Mouse (Mus musculus): ENCODE data around the gene Zp3. TPM values are rescaled to one million over a fixed set of nuclear protein-coding genes. Genes with fewer than 3 reads are reported as not detected.

Gene Zp3
- total RNA-seq, 1 experiment from 2014 or later, result not detected

DNA sequence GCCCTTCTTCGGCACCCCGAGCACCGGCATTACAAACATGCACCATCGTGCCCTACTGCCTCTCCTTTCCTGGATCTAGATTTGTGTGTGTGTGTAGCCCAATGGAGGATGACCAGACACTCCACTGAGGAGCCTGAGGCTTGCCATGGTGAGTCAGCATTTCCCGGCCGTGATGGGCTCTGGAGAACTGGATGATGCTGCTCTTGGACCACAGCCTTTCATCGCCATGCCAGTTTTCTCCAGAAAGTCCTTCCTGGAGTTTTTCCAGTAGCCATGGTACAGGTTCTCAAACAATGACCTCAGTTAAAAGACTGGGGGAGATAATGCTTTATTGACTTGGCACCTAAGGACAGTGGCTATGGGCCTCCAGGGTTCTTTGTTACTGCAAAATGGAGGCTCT, 20.0 kb upstream of the Zp3 start:
- no peak for ATAC-seq (replicated peaks; ENCODE audit: insufficient number of reproducible peaks, low FRiP score, low TSS enrichment, poor library complexity, severe bottlenecking)

DNA sequence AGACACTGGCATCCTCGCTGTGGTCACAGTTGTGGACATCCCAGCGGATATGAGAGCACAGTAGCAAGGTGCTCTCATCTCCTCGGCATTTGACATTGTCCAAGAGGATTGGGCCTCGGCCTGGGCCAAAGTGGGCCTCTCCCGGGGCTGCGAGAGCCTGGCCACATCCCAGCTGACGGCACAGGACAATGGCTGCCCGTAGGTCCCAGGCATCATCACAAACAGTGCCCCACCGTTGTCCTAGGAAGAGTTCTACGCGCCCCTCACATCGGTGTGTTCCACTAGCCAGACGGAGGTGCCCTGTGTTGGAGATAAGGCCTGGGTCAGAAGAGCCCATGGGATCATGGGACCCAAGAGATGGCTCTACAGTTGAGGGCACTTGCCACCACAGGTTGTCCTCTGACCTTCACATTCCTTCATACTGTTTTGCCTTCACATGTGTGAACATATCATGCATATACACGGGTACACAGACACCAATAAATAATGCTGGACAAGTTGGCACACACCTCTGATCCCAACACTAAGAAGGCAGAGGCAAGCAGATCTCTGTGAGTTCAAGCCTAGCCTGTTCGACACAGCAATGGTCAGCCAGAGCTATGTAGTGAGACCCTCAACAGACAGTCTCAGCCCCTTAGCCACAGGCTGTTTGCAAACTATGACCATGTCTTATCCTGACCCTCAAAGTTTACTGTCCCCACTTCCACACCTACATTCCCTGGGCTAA, 18.8 kb upstream of the Zp3 start:
- no peak for ATAC-seq (replicated peaks; ENCODE audit: insufficient number of reproducible peaks, low FRiP score, low TSS enrichment, poor library complexity, severe bottlenecking)

DNA sequence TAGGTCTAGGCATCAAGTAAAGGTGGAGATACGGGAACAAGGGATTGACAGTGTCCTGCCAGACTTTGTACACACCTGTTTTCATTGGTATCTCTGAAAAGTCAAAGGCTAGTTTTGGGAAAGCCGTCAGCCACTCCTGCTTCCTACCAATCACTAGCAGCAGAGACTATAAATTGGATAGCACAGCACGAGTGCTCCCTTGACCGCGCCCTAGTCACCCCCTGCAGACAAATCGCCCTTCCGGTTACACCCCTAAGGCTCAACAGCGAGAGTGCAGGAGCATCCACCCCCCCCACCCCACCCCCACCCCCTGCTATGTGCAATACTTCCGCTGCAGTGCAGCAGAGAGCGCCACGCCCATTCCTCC, 17.8 kb upstream of the Zp3 start:
- ATAC-seq (replicated peaks; ENCODE audit: insufficient number of reproducible peaks, low FRiP score, low TSS enrichment, poor library complexity, severe bottlenecking), result no peak

DNA sequence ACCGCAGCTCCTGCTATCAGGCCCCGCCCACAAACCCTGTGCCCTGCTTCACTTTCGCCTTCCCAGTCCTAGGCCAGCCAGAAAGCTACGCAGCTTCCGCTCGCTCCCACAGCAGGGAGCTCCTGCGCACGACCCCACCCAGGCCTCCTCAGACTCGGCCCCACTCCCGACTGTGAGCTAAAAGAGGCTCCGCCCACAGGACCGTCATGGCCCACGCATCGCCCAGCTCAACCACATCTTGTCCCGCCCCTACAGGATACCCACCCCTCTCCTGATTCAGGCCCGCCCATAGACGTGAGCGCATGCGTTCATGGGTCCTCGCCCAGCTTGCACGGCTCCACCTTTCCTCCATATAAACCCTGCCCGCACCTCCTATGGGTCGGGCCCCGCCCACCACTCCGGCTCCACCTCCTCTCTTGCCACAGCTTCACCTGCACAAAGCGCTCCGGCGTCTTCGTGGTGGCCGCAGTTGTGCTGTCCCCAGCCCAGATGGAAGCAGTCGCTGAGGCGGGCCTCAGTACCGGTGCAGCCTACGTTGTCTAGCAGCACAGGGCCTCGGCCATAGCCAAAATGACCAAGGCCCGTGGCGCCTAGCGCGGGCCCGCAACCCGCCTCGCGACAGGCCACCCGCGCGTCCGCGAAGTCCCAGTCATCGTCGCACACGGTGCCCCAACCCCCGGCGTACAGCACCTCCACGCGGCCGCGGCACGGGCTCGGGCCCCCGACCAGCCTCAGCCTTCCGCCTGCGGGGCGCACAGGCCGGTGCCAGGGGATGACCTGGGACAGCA, 17.2 kb upstream of the Zp3 start:
- peak; percentile 81 for ATAC-seq (replicated peaks; ENCODE audit: insufficient number of reproducible peaks, low FRiP score, low TSS enrichment, poor library complexity, severe bottlenecking)

DNA sequence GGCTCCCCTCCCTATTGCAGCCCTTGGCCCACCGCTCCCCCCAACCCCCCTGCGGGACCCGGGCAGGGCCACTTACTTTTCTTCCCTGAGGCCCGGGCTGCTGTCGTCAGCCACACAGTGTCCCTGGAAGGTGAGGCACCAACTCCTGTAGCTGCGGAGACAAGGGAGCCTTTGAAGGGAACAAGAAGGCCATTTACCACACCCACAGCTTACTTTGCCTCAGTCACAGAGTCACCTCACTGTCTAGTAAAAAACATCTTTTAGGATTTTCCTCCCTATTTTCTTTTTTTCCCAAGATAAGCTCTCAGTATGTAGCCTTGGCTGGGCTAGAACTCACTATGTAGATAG, 16.6 kb upstream of the Zp3 start:
- no peak for ATAC-seq (replicated peaks; ENCODE audit: insufficient number of reproducible peaks, low FRiP score, low TSS enrichment, poor library complexity, severe bottlenecking)

DNA sequence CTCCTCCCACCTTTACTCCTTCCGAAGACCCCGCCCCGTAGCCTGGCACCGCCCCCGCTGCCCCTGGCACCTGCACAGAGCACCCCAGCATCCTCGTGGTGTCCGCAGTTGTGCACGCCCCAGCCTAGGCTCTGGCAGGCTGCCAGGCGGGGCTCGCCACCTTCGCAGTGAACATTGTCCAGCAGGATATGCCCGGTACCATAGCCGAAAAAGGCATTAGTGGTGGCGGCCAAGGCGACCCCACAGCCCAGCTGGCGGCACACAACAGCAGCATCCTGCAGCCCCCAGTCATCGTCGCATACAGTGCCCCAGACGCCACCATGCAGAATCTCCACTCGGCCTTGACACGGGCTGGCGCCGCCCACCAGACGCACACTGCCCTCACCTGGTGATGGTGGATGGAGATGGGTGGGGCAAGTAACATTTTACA, 14.4 kb upstream of the Zp3 start:
- ATAC-seq (replicated peaks; ENCODE audit: insufficient number of reproducible peaks, low FRiP score, low TSS enrichment, poor library complexity, severe bottlenecking), result no peak

DNA sequence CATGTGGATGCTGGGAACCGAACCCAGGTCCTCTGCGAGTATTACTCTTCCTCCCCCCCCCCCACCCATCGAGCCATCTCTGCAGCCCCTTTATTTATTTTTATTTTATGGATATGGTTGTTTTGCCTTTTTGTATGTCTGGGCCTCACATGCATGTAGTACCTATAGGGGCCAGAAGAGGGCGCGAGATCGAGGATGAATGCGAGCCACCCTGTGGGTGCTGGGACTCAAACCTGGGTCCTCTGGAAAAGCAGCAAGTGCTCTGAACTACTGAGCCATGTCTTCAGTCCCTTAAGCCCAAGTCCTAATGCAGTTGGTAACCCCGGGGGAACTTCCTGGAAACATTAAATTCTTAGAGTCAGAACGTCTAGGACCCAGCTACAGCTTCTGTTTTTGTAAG, 13.0 kb upstream of the Zp3 start:
- ATAC-seq (replicated peaks; ENCODE audit: insufficient number of reproducible peaks, low FRiP score, low TSS enrichment, poor library complexity, severe bottlenecking), result no peak

DNA sequence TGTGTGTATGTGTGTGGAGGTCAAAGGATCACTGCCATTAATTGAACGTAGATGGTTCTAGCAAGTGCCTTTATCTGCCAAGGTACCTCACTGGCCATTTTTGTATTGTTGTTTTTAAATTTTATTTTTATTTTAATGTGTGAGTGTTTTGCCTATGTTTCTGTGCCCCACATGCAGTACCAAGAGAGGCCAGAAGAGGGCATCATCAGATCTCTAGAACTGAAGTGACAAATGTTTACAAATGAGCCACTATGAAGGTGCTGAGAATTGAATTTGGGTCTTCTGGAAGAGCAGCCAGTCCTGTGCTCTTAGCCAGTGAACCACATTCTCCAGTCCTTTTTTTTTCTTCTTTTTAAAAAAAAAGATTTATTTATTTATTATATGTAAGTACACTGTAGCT, 11.1 kb upstream of the Zp3 start:
- no peak; the same call in 1 of the 2 replicates for ATAC-seq (replicated peaks; ENCODE audit: insufficient number of reproducible peaks, low FRiP score, low TSS enrichment, poor library complexity, severe bottlenecking)

DNA sequence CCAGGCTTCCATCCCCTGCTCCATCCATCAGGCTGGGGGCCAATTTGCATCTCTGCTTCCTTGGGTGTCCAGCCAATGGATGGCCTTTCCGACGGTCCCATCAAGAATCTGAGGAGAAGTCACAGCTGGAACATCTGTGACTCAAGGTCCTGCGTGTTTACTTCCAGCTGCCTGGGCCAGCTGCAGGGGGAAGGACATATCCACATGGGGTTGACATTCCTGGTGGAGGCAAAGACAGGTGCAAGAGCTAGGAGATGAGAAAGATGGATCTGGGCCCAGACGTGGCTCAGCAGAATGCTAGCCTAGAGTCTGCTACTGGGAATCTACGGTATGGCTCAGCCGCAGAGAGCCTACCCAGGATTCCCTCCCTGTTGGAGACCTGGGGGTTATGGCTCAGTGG, 9.7 kb upstream of the Zp3 start:
- no peak for ATAC-seq (replicated peaks; ENCODE audit: insufficient number of reproducible peaks, low FRiP score, low TSS enrichment, poor library complexity, severe bottlenecking)

DNA sequence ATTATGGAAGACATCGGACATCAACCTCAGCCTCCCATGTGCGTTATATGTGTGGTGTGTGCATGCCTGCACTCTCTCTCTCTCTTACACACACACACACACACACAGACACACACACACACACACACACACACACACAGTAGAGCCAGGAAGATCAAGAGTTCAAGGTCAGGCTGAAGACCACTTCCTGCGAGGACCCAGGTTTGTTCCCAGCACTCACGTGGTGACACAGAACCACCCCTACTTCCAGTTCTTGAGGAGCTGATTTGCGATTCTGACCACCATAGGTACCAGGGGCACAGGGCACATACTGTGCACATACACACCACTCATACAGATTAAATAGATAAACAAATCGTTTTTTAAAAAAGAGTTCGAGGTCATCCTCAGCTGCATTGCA, 8.0 kb upstream of the Zp3 start:
- no peak for ATAC-seq (replicated peaks; ENCODE audit: insufficient number of reproducible peaks, low FRiP score, low TSS enrichment, poor library complexity, severe bottlenecking)

DNA sequence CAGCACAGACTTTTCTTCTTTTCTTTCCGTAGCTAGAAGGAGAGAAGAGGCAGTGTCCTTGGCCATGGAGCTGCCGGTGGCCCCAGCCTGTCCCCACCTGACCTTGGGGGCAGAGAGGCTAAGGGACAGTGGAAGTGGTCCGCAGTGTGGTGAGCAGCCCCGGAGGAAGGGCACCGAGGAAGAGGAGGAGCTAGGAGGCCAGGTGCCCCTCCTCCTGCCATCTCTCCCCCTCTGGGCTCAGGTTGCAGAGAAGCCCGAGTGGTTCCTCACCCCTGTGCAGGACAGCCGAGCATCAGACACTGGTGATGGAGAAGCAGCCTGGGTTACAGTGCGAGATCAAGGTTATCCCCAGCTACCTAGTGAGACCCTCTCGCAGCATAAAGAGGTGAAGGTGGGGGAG, 5.5 kb upstream of the Zp3 start, which contains the start of gene Ssc4d:
TSS of gene Ssc4d (minus strand) at position 167 of the 400 bp plus-strand sequence.
- ATAC-seq (replicated peaks; ENCODE audit: insufficient number of reproducible peaks, low FRiP score, low TSS enrichment, poor library complexity, severe bottlenecking), result no peak; the same call in 1 of the 2 replicates

DNA sequence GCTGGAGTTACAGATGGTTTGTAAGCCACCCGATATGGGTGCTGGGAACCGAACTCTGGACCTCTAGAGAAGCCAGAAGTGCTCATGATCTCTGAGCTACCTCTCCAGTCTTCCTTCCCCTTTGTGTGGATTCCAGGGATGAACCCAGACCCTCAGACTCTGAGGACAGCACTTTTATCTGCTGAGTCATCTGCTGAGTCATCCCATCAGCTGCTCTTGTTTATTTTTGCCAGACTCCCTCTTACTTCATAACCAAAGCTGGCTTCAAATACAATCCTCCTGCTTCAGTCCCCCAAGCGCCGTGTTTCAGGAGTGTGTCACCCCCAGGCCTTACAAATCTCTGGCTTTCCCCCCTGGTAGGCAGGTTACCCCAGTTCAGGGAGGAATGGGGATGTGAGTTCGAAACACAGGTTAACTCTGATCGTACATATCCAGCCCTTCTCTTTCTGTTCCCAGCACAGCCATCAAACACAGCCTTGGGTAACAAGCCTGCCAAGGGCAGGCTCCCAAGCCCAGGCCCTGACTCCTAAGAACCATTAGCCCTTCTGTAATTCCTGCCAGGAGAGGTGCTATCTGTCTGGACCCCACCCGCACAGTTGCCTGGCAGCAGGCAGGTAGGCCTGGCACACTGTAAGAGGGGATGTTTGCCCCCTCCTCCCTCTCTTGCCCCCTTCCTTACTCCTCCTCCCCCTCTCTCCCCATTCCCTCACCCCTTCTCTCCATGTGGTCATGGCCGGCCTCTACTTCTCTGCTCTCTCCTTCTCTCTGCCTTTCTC, 3.8 kb upstream of the Zp3 start:
- ATAC-seq (replicated peaks; ENCODE audit: insufficient number of reproducible peaks, low FRiP score, low TSS enrichment, poor library complexity, severe bottlenecking), result no peak

DNA sequence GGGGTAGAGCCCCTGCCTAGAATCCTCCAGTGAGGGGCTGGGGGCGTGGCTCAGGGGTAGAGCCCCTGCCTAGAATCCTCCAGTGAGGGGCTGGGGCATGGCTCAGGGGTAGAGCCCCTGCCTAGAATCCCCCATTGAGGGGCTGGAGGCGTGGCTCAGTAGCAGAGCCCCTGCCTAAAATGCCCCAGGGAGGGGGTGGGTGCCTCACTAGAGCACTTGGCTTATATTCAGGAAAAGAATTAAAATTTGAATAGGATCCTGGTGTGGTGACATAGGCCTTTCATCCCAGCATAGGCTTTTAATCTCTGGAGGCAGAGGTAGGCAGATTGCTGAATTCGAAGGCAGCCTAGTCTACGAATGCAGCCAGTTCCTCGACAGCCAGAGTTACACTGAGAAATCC, 518 bp upstream of the Zp3 start:
- ATAC-seq (replicated peaks; ENCODE audit: insufficient number of reproducible peaks, low FRiP score, low TSS enrichment, poor library complexity, severe bottlenecking), result no peak

DNA sequence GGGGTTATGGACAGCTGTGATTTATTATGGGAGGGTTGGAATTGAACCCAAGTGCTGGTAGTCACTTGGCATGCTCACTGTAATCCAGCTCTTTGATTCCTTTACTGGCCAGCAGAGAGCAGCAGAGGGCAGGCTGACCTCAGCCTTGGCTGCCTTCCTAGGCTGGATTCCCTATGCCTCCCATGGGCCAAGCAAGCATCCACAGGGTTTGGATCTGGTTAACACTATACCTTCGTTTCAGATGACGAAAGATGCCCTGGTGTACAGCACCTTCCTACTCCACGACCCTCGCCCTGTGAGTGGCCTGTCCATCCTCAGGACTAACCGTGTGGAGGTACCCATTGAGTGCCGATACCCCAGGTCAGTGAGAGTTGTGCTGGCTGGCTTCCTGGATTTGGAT, 2.5 kb downstream of the Zp3 start:
- ATAC-seq (replicated peaks; ENCODE audit: insufficient number of reproducible peaks, low FRiP score, low TSS enrichment, poor library complexity, severe bottlenecking), result peak; percentile 91; the same call in 1 of the 2 replicates

DNA sequence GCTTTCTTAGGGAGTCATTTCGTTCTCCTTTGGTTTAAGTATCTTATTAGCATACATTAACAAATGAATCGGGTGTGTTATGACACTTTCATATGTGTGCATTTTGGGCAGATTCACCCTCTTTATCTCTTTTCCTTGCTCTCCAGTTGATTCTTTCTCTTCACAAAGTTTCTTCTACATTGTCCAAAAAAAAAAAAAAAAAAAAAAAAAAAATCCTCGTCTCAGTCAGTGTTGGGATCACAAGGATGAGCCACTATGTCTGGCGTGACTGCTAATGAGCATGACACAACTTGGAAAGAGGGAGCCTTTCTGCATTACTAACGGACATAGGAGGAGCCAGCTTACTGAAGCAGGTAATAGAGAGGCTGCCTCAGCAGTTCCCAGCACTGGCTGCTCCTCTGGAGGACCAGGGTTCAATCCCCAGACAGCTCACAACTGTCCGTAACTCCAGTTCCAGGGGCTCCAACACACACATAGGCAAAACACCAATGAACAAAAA, 4.7 kb downstream of the Zp3 start:
- ATAC-seq (replicated peaks; ENCODE audit: insufficient number of reproducible peaks, low FRiP score, low TSS enrichment, poor library complexity, severe bottlenecking), result no peak

DNA sequence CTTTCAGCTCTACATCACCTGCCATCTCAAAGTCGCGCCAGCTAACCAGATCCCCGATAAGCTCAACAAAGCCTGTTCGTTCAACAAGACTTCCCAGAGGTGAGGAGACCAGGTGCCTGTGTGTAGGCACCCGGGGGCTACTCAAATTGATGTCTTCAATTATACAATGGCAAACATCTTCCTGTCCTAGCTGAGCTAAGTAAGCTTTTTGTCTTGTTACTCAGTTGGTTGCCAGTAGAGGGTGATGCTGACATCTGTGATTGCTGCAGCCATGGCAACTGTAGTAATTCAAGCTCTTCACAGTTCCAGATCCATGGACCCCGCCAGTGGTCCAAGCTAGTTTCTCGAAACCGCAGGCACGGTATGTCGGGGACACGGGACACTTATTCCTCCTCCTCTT, 7.3 kb downstream of the Zp3 start:
- ATAC-seq (replicated peaks; ENCODE audit: insufficient number of reproducible peaks, low FRiP score, low TSS enrichment, poor library complexity, severe bottlenecking), result no peak

DNA sequence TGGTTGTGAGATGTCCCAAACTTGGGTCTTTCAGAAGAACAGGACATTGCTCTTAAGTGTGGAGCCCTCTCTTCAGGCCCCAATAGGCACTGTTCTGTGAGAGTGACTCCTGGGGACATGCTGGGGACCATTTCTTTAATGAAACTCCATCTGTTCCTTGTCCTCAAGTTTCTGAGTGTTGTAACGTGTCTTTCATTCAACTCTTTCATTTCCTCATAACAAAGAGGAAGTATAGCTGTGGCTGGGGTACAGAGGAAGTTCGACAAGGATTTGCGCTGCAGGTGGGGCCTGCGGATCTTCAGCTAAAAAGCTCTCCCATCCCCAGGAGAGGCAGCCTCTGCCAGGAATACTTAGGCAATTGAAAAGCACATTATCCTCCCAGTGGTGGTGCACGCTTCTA, 10.7 kb downstream of the Zp3 start:
- peak; percentile 86 for ATAC-seq (replicated peaks; ENCODE audit: insufficient number of reproducible peaks, low FRiP score, low TSS enrichment, poor library complexity, severe bottlenecking)

DNA sequence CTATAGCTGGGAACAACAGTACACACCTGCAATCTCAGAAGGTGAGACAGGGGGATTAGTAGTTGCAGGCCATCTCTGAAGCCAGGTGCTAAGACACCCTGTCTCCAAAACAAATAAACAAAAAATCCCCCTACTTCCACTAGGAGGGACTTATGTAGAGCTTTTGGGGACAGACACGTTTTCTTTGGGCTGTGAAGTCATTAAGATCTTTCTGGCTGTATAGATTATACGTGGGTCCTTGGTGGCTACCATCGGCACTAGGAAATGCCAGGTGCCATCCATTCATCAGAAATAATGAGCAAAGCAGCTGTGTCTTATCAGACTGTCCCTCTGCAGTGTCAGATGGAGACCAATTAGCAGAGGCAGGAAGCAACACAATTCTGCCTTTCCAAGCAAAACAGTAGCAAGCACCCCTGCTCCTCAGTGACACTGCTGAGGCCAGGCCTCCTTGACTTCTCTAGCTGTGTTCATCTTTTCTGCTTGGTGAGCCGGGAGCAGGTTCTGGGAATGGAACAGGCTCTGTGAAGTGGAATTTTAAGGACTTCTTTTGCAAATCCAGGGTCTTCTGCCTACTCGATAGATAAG, 13.6 kb downstream of the Zp3 start:
- ATAC-seq (replicated peaks; ENCODE audit: insufficient number of reproducible peaks, low FRiP score, low TSS enrichment, poor library complexity, severe bottlenecking), result no peak

DNA sequence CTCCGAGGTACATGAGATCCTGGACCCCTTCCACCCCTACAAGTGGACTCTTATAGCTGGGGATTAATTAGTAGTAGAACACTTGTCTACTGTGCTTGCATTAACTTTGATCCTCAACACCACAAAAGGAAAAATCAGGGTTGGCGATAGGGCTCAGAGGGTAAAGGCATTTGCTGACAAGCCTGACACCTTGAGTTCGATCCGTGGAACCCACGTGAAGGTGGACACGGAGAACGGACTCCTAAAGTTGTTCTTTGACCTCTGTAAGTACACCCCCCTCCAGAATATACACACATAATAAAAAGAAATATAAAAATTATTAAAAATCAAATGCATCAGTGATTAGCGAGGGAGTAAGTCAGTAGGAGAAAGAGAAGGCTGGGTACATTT, 14.4 kb downstream of the Zp3 start:
- no peak for ATAC-seq (replicated peaks; ENCODE audit: insufficient number of reproducible peaks, low FRiP score, low TSS enrichment, poor library complexity, severe bottlenecking)

All from monocyte, adult 5-6 weeks (primary cell).